Mouse (Mus musculus) hindbrain, postnatal 0 days (tissue): ENCODE data around the gene Auts2. TPM values are rescaled to one million over a fixed set of nuclear protein-coding genes. Genes with fewer than 3 reads are reported as not detected.

Experiments used
- ATAC-seq: fragments of 200-750 bp; cut with Nextera tagmentation; 2 replicates; pipeline ENCODE4 v1.8.0; 2017; ENCODE audit warnings: mild to moderate bottlenecking, moderate TSS enrichment, moderate library complexity
- DNase-seq: peaks from one replicate; pipeline ENCODE4 v3.0.0-alpha.2; 2015; ENCODE audit warnings: low spot score
- H3K27ac ChIP-seq: fragments of 300-500 bp; sonication (generic); 2 replicates; pipeline ENCODE4 v1.5.1; 2014; ENCODE audit warnings: mild to moderate bottlenecking
- H3K27me3 ChIP-seq: fragments of 300-500 bp; sonication (generic); 2 replicates; pipeline ENCODE4 v1.6.1; 2014; ENCODE audit warnings: low read length, mixed read lengths; ENCODE audit not compliant: insufficient read depth
- H3K36me3 ChIP-seq: fragments of 300-500 bp; sonication (generic); 2 replicates; pipeline ENCODE4 v1.6.1; 2014; ENCODE audit warnings: low read length, mixed read lengths; ENCODE audit not compliant: insufficient read depth
- H3K4me1 ChIP-seq: fragments of 300-500 bp; sonication (generic); 2 replicates; pipeline ENCODE4 v1.6.1; 2014; ENCODE audit warnings: antibody characterized with exemption, low read length, mixed read lengths; ENCODE audit not compliant: insufficient read depth
- H3K4me2 ChIP-seq: fragments of 300-500 bp; sonication (generic); 2 replicates; pipeline ENCODE4 v1.6.1; 2014; ENCODE audit warnings: low read depth, mild to moderate bottlenecking, low read length, moderate library complexity, mixed read lengths
- H3K4me3 ChIP-seq: fragments of 300-500 bp; sonication (generic); 2 replicates; pipeline ENCODE4 v1.5.1; 2014; ENCODE audit warnings: low read length
- H3K9ac ChIP-seq: fragments of 300-500 bp; sonication (generic); replicated peaks from 2 replicates; pipeline ENCODE4 v1.6.1; 2014; ENCODE audit warnings: mild to moderate bottlenecking, low read length, moderate library complexity, mixed read lengths
- H3K9me3 ChIP-seq: fragments of 300-500 bp; sonication (generic); 2 replicates; pipeline ENCODE4 v1.6.1; 2016; ENCODE audit warnings: low read length, mixed read lengths
- CTCF ChIP-seq: IDR thresholded peaks from 2 replicates; pipeline ENCODE4 v1.5.1; 2016; ENCODE audit warnings: antibody characterized with exemption, control low read depth, low read depth
- WGBS: fragments of 180-500 bp; shearing (Covaris S2); extraction: QIAGEN DNeasy Blood & Tissue Kit; methylation state at CpG from one replicate; pipeline ENCODE4 v1.1.7; 2014; 5-methylcytosine and 5-hydroxymethylcytosine counted together
- polyA plus RNA-seq: library from polyadenylated mRNA; unstranded; fragments of >200 nt; fragmentation: Nextera tagmentation; extraction: Ambion mirVana; gene quantifications from 2 replicates; pipeline ENCODE4 v1.2.1, GENCODE M21; 2015
- total RNA-seq: library from RNA; depleted of rRNA; stranded (reverse); fragments of >200 nt; gene quantifications from 2 replicates; pipeline ENCODE4 v1.2.3, GENCODE M21; 2014

Gene Auts2
- total and polyA plus RNA-seq, 2 experiments from 2014 or later: 39.3 to 54.9 TPM

DNA sequence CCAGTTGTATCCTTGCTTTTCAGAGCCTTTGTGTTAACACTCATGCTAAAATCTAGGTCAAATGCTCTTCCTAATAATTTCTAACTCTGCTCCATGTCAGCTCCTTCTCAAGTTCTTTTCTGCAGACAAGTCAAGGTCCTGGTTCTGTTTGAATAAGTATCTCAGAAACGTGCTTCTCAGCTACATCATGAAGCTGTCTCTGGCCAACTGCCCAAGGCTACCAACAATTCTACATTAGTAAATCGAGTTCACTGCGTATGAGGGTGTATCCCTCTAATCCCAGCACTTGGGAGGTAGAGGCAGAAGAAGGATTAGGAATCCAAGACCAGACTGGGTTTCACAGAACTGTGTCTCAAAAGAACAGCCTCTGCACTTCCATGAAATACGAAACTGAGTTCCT lies 1109.9 kb downstream of the Auts2 start:
- no peak overlapping the region for H3K4me2 ChIP-seq
- no peaks in the 10 kb centered on the region for H3K4me1 ChIP-seq
- TF ChIP-seq CTCF: no peak
- no peaks in the 10 kb centered on the region for H3K27me3 ChIP-seq
- WGBS: 80% methylated on average over 4 of the region's 4 CpGs
- no peaks in the 10 kb centered on the region for H3K9me3 ChIP-seq
- H3K4me3 ChIP-seq: no peak overlapping the region
- ATAC-seq (no peak), DNase-seq (no peak)
- H3K36me3 ChIP-seq: peaks cover 5% of the 10 kb centered on the region; the same call in 1 of the 2 replicates
- H3K9ac ChIP-seq: no peak overlapping the region
- no peak overlapping the region for H3K27ac ChIP-seq

- 86% methylated on average over 7 of the region's 7 CpGs for WGBS
- H3K4me3 ChIP-seq: no peak overlapping the region
Observed at GRCm38 (mm10) chr5:131431896-131432295, 1111.2 kb downstream of the Auts2 start.

DNA sequence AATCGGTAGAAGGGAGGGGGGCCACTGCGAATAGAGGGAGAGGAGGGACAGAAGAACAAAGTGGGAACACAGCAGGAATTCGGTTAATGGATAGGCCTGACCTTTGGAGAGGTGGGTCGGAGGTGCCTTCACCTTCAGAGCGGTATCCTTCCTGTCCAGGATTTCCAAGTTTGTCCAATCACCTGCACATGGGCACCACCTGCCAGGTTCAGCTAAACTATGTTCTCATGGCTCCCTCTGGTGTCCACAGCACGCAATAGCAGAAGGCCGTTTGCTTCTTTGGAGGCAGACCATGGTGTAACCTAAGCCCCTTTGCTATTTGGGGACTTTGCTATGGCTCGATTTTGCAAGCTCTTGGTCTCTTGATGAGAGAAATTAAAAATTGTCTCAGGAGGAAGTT lies 1113.0 kb downstream of the Auts2 start:
- ATAC-seq (peak; percentile 52), DNase-seq (peak; percentile 87)
- peak; percentile 95 for TF ChIP-seq CTCF
- Histone ChIP-seq H3K4me3 (no peak overlapping the region), H3K27ac (no peak overlapping the region), H3K4me1 (no peaks in the 10 kb centered on the region), H3K4me2 (no peak overlapping the region), H3K9ac (no peak overlapping the region), H3K27me3 (no peaks in the 10 kb centered on the region), H3K9me3 (no peaks in the 10 kb centered on the region), H3K36me3 (no peaks in the 10 kb centered on the region)
- WGBS: 29% methylated on average over 8 of the region's 8 CpGs

More at GRCm38 (mm10) chr5:131431896-131432295, 1111.2 kb downstream of the Auts2 start:
- Histone ChIP-seq H3K9me3 (no peaks in the 10 kb centered on the region), H3K4me1 (no peaks in the 10 kb centered on the region), H3K27me3 (no peaks in the 10 kb centered on the region), H3K9ac (no peak overlapping the region), H3K27ac (no peak overlapping the region), H3K4me2 (no peak overlapping the region), H3K36me3 (no peaks in the 10 kb centered on the region)
- no peak for ATAC-seq
- TF ChIP-seq CTCF: no peak
- no peak for DNase-seq

GRCm38 (mm10) chr5:131429563-131429962 lies 1113.6 kb downstream of the Auts2 start:
- H3K9ac ChIP-seq: no peak overlapping the region
- no peak overlapping the region for H3K27ac ChIP-seq
- WGBS: 60% methylated on average over 6 of the region's 6 CpGs
- H3K4me2 ChIP-seq: no peak overlapping the region
- H3K27me3 ChIP-seq: no peaks in the 10 kb centered on the region
- no peaks in the 10 kb centered on the region for H3K4me1 ChIP-seq
- DNase-seq (no peak), ATAC-seq (peak; percentile 28; the same call in 1 of the 2 replicates)
- no peak overlapping the region for H3K4me3 ChIP-seq
- TF ChIP-seq CTCF: no peak; the same call in 1 of the 2 replicates
- no peaks in the 10 kb centered on the region for H3K9me3 ChIP-seq
- no peaks in the 10 kb centered on the region for H3K36me3 ChIP-seq

DNA sequence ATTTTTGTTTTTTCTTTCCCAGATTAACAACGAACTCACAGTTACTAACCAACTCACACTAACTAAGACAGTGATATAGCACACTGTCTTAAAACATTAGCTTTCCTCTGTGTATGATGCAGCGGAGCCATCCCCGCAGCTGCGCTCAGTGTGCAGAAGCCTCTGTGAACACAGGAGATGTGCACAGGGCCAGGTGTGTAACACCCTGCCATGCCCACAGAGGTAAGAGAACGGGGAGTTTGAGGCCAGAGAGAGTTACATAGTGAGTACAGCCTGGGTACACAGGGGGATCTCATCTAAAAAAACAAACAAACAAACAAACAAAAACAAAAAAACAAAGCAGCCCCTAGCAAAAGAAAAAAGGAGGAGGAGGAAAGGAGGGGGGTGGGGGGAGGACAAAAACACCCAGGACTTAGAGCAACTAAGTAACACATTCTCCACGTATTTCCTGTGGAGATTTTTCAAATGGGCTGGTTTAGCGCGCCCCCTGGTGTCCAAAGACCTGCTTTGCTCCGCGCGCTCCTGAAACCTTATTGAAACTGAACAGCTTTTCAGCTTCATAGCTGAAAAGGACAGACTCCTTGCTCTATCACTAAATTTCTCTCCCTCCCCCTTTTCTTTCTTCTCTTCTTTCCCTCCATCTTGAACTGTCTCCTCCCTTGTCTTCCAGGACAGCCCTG lies 1115.3 kb downstream of the Auts2 start:
- no peaks in the 10 kb centered on the region for H3K36me3 ChIP-seq
- H3K4me2 ChIP-seq: no peak overlapping the region
- no peak overlapping the region for H3K9ac ChIP-seq
- no peaks in the 10 kb centered on the region for H3K9me3 ChIP-seq
- DNase-seq: peak; percentile 90
- 34% methylated on average over 11 of the region's 11 CpGs for WGBS
- no peaks in the 10 kb centered on the region for H3K4me1 ChIP-seq
- H3K27me3 ChIP-seq: no peaks in the 10 kb centered on the region
- peak; percentile 85 for TF ChIP-seq CTCF
- H3K27ac ChIP-seq: no peak overlapping the region
- no peak; the same call in 1 of the 2 replicates for ATAC-seq
- H3K4me3 ChIP-seq: no peak overlapping the region

DNA sequence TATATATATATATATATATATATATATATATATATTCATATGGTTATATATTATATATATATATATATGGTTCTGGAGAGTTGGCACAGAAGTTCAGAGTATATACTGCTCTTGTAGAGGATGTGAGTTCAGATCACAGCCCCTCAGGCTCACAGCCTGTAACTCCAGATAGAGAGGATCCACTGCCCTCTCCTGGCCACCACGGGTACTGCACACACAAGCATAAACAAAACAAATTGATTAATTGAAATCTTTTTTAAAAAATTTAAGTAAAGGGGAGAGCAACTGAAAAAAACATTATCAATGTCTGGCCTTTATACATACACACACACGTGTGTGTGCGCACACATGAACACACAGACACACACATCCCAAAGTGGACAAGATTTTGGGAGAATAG lies 1120.4 kb downstream of the Auts2 start:
- no peak overlapping the region for H3K4me2 ChIP-seq
- no peak for ATAC-seq
- H3K4me1 ChIP-seq: no peaks in the 10 kb centered on the region
- WGBS: 90% methylated on average over 3 of the region's 3 CpGs
- no peak overlapping the region for H3K9ac ChIP-seq
- no peaks in the 10 kb centered on the region for H3K27me3 ChIP-seq
- no peak for DNase-seq
- no peak overlapping the region for H3K4me3 ChIP-seq
- no peak overlapping the region for H3K27ac ChIP-seq
- no peaks in the 10 kb centered on the region for H3K36me3 ChIP-seq
- no peaks in the 10 kb centered on the region for H3K9me3 ChIP-seq
- peak; percentile 49 for TF ChIP-seq CTCF

DNA sequence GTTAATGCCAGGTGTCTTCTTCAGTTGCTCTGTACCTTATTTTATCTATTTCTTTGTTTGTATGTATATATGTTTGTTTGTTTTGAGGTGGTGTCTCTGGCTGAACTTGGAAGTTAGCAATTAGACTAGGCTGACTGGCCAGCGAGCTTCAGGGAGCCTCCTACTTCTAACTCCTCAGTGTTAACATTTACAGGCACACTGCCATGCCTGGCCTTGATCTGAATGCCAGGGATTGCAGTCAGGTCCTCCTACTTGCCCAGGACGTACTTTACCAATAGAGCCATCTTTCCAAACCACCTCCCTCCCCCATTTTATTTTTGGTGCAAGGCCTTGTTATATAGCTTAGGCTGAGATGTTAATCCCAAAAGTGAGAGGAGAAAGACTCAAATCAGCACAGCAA lies 1122.7 kb downstream of the Auts2 start:
- Histone ChIP-seq H3K9ac (no peak overlapping the region), H3K27ac (no peak overlapping the region), H3K36me3 (no peaks in the 10 kb centered on the region), H3K4me2 (no peak overlapping the region), H3K4me3 (no peak overlapping the region), H3K9me3 (no peaks in the 10 kb centered on the region), H3K4me1 (no peaks in the 10 kb centered on the region), H3K27me3 (no peaks in the 10 kb centered on the region)
- 70% methylated on average over 2 of the region's 2 CpGs for WGBS
- ATAC-seq (no peak), DNase-seq (no peak)
- no peak for TF ChIP-seq CTCF
